Mouse (Mus musculus) mouse embryonic stem cell (cell line): ENCODE measurements around the gene Smad3.

Experiments used
- in situ Hi-C, 2 experiments: fragments of 300-500 bp; cut with MboI; formaldehyde crosslinking; loops; 1 replicate in 1 of 2; 3 replicates in 1 of 2; pipeline ENCODE4 v1.14.3; 2019 to 2020; ENCODE audit warnings: low sequenced_read_pairs in 2 of 2, low pct_unique_long_range_greater_than_20kb in 1 of 2, mixed read lengths in 1 of 2; ENCODE audit not compliant: unreplicated experiment in 1 of 2

Smad3 gene

GRCm38 (mm10) chr9:63753359-63753758, 4.4 kb downstream of the Smad3 start:
- in situ Hi-C loops = no loop called here

- in situ Hi-C loops = no loop called here
Observed at GRCm38 (mm10) chr9:63752576-63752975, 5.2 kb downstream of the Smad3 start.

DNA sequence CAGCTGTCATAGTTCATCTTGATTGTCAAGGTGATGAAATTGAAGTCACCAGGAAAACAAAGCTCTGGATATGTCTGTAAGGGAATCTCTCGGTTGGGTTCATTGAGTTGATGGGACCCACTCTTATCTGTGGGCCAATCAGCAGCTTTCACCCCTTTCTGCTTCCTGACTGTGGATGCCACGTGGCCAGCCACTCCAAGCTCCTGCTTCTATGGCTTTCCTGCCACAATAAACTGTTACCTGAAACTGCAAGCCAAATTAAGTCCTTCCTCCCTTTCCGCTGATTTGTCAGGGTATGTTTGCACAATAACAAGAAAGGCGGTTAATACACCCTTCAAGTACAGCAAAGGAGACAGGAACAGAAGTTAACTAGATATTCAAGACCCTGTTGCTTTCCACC, 6.5 kb downstream of the Smad3 start:
- in situ Hi-C loops = no loop called here

DNA sequence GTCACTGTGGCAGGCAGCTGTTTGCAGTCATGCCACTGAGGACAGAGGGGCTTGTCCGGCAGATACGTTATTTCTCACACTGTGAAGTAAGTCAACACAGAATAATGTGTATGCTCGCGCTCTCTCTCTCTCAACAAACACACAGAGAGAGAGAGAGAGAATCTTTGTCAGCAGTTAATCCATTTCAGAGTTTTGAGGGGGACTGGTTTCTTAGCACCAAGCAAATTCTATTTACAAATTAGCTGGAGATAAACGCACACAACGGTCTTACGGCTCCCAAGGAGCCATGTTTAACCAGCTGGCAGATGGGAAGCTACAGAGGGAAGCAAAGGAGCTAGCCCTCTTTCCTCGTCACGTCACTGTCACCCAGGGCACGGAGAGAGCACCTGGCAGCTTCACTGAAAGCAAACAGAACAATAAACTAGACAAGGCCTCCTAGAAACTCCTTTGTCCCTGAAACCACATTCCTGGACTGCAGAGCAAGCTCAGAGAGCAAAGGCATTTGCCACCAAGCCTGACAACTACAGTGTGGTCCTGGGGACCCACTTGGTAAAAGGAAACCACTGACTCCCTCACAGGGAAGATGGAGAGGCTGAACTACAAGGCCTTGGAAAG, 7.3 kb downstream of the Smad3 start:
- in situ Hi-C loops = no loop called here

DNA sequence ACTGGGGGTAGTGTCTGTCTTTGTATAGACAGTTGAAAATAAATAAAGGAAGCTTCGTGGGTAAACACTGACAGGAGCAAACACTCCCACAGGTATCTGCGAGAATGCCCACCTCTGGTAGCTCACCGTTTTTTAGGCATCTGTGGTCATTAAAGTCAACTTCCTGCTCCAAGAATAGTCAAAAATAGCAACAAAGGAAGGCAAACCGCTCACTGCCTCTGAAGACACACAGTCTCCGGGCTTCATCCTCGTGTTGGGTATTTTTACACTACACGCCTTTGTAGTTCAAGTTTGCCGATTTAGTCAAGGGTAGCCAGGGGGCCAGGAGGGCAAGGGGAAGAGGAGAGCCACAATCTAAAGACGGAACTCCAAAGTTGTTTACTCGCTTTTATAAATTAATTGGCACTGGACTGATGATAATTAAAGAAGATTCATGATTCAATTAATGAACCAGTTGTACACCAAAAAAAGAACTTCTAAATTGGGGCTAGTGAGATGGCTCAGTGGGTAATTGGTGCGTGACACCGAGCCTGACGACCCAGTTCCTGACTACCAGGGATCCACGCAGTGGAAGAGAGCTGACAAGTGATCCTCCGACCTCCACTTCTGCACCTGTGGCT, 8.4 kb downstream of the Smad3 start:
- in situ Hi-C loops = no loop called here

- in situ Hi-C loops = no loop called here
Observed at GRCm38 (mm10) chr9:63747645-63748295, 10.0 kb downstream of the Smad3 start.

GRCm38 (mm10) chr9:63746980-63747379, 10.8 kb downstream of the Smad3 start:
- in situ Hi-C loops = no loop called here

DNA sequence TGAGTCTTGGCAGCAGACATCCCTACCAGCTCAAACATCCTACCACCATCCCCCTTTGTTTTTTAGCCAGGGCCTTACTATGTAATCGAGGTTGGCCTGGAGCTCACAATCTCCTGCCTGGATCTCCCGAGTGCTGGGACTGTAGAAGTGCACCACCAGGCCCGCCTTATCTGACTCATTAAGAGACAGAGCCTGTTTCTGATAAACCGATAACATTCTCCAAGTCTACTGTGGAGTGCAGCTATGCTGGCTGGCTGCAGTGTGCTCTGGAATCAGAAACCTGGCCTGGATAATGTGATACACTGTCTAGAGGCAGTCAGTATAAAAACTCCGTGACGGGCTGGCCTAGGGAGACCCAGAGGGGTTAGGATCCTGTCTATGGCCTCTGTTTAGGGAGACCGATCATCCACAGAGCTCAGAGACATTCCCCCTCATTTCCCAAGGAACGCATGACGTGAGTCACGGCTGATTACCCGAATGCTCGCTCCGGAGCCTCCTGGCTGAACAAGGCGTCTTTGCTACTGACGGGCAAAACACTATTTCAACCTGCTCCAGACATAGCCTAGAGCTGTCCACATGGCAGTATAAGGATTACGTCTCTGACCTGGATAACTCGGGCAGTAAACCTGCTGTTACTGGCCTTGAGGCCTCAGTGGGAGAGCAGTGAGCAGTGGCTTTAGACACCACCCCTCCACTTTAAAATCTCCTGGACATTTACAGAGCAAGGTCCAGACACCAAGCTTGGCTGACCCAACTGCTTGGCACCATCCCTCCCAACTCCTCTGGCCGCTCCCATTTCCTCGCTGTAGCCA, 11.8 kb downstream of the Smad3 start:
- in situ Hi-C loops = no loop called here

GRCm38 (mm10) chr9:63744595-63744994, 13.2 kb downstream of the Smad3 start:
- in situ Hi-C loops = no loop called here

- in situ Hi-C loops = no loop called here
Observed at GRCm38 (mm10) chr9:63743775-63744174, 14.0 kb downstream of the Smad3 start.

- in situ Hi-C loops = no loop called here
Observed at GRCm38 (mm10) chr9:63742887-63743660, 14.7 kb downstream of the Smad3 start.

DNA sequence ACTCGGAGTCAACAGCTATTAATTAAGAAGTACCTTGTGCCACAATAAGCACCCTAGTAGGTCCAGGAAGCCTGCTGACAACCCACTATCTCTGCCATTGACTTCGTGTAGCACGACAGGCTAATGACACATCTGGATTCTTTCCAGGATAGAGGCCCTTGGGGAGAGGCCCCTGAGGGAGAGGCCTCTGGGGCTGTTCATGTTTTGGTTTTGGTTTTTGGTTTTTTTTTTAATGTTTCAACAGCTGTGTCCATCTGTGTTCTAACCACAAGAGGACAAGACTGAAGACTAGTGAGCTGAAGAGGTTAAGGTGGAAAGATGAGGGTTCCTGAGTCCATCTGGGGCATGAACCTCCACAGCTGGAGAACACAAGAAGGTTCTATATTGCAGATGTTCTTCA, 15.5 kb downstream of the Smad3 start:
- in situ Hi-C loops = no loop called here

DNA sequence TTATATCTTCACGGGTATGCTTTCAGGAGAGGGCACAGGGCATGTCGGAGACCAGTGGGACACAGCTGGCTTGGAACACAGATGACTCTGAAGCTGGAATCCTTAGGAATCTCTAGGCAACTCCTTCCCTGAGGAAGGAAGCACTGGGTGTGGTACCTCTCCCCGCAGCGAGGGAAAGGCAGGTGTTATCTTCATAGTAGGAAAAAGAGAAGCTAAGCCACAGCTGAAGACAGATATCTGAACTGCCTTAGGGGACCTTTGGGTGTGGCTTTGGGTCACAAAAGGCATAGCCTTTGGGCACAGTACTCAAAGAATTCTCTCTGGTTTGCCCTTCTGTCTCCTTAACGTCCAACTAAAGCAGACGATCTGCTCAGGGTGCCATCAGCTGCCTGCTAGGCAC, 16.0 kb downstream of the Smad3 start:
- in situ Hi-C loops = no loop called here

DNA sequence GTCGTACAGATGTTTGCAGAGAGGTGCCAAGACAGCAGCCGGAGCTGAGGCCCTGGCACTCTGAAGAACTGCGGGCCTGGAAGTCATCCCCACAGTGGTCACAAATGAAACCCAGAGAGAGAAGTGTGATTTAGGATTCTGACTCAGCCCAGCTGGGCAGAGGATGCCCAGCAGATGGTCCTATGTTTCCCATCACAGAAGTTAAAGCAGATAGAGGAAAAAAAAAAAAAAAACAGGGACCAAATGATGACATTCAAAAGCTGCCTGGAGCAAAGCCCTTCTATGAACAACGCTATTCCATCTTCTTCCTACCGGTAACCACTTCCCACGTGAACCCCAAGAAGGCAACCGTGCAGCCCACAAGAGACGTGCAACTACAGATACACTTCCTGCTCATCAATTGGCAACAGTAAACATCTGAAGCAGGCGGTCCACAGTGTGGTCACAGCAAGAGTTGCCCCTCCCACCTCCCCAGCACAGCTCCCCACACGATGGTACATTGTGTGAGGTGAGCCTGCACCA, 17.4 kb downstream of the Smad3 start:
- in situ Hi-C loops = no loop called here

DNA sequence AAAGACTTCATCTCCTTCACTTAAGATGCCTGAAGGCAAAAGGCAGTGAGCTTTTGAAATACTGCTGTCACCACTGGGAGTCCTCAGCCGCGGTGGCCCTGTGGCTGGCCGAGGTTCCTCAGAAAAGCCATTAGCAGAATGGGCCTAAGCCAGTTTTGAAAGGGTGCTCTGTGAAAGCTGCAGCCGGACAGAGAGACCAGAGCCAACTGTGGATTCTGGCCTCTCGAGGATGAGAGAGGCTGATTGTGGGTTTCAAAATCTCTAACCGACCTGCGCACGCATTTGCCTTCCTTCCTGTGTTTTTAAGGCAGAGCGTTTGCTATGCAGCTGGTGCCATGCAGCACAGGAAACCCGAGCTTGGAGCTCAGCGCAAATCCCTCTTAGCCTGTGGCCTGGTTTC, 19.0 kb downstream of the Smad3 start:
- in situ Hi-C loops = no loop called here

DNA sequence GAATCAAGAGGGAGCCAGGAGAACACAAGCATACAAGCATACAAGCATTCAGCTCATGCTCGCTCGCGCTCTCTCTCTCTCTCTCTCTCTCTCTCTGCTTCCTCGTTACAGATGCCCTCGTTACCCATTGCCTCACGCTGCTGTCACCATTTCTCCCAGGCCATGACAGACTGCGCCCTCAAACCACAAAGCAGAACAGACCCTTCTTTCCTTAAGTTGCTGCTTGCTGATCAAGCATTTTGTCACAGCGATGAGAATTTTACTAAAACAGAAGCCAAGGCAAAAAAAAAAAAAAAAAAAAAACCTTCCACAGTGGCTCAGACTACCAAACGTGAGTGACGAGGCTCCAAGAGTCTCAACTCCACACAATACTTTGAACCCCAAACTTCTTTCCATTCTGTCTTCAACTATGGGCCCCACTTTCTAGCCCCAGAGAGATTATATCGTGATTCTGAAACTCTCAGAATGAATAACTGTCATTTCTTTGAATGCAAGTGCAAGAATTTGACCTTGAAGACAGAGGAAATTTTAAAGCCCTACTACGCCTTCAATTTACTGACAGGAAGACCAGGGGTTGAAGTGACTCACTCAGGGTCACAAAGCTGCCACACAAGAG, 19.6 kb downstream of the Smad3 start:
- in situ Hi-C loops = no loop called here

GRCm38 (mm10) chr9:63737426-63737931, 20.3 kb downstream of the Smad3 start:
- in situ Hi-C loops = no loop called here

DNA sequence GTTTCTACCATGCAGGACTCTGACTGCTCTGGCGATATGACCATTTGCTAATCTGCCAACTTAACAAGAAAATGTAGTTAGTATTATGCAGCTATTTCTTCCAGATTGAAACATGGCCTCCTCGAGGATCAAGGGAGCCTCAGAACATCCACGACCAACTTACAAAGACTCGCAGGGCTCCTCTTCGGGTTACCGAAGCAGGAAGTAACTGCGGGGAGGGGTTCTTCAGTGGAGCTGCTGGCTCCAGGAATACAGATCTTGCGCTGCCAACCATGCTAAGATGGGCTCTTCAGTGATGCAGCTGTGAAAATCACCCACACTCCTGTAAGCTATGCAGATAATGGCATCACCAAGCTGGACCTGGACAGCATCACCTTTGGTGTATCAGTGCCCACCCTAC, 23.5 kb downstream of the Smad3 start:
- in situ Hi-C loops = no loop called here
